Mouse (Mus musculus) adrenal gland, adult 10 weeks (tissue): ENCODE data around the gene Ddx20. TPM values are rescaled to one million over a fixed set of nuclear protein-coding genes. Genes with fewer than 3 reads are reported as not detected.

Experiments used
- polyA plus RNA-seq: library from polyadenylated mRNA; stranded (reverse); fragments of 350-450 nt; fragmentation: Illumina TruSeq; extraction: RNeasy Lipid Tissue Mini Kit (QIAGEN cat#74804); gene quantifications from one replicate; pipeline ENCODE4 v1.2.3, GENCODE M21; 2014; ENCODE audit warnings: low read depth, low replicate concordance

Ddx20 gene
- 42.2 TPM for polyA plus RNA-seq

DNA sequence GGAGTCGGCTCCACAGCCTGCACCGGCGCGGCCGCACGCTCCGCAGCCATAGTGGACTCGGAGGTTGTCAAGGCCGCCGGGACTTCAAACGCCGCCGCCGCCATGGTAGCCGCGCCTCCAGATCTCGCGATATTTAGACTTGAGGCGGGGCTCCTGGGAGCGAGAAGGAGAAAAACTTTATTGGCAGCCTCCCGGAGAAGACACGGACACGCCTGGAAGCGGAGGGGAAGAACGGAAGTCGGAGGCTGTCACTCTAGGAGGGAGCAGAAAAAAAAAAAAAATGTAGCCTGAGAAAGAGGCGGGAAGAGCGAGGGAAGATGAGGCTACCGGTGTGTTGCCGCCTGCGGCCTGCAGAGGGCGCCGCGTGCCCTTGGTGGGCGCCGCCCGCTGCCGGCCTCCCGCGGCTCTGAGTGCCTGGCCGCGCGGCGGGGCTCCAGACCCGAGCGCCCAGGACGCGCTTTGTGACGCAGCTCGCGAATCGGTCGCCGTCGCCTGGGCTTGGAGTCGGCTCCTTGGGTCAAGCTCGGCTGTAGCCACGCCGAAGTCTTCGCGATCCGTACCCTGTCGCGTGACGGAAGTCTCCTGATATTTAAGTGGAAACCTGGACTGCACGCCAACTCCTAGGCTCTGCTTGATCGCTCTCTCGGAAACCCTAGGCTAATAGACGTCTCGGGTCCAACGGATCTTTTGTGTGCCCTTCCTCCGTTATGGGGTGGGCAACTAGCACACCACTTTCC is at the start of gene Ddx20:
TSS of gene Ddx20 (minus strand) at position 251 of the 737 bp plus-strand sequence.

DNA sequence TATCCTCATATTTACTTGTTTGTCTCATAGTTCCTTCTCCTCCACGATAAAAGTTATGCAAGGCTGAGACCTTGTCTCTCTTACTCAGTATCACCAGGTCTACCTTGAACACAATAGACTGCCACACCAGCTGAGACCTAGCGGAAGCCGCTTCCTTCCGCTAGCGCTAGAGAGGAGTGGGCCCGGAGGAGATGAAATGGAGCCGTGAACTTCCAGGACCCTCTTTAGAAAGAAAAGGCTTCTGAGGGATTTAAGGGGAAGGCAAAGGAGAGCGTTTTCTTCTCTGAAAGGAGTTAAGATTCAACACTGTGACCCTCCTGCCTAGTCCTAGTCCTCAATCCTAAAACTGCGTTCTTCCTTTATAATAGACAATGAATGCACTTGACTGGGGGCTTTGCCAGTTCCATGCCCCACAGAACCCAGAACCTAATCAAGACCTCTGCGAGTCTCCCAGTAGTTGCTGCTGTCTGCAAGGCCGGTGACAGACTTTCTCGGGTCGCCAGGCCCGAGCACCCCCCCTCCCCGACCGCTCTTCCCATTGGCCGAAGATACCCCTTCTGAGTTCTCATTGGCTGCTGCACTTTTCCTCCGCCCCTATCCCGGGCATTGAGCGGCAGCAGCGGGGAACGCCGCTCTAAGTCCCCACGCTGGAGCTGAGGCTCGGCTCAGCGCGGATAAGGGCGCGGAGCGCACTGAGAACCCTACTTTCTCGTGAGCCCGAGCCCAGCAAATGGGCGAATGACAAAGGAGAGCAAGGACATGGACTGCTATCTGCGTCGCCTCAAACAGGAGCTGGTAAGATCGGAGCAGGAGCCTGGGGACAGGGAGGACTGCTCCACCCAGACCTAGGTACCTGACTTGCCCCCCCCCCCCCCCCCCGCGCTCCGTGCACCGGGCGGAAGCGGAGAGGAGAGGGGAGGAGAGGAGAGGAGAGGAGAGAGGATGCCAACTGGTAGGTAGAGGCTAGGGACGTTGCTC is 16.9 kb upstream of the Ddx20 start, which contains the start of gene Inka2:
TSS of gene Inka2 (plus strand) at position 569 of the 978 bp plus-strand sequence.

Other genes with a start within 250 kb of the Ddx20 start
- 8.2 TPM for gene Kcnd3, start 235.2 kb downstream of the Ddx20 start, polyA plus RNA-seq
- gene Inka2, start 17.0 kb upstream of the Ddx20 start, polyA plus RNA-seq, result 1.7 TPM
- gene Rap1a, start 113.8 kb upstream of the Ddx20 start, polyA plus RNA-seq, result 821 TPM
- gene Adora3, start 183.3 kb upstream of the Ddx20 start, polyA plus RNA-seq, result not detected
- not detected for gene Tmigd3, start 183.3 kb upstream of the Ddx20 start, polyA plus RNA-seq
- 1.7 TPM for gene I830077J02Rik, start 245.1 kb upstream of the Ddx20 start, polyA plus RNA-seq